Mouse (Mus musculus) right cerebral cortex, postnatal 14 days (tissue): Measurements from ENCODE around the gene Dcst1.

Source experiments
- DNase-seq: peaks from one replicate; pipeline ENCODE4 v3.0.0; 2022

The Dcst1 gene

GRCm38 (mm10) chr3:89365153-89365485 lies at the start of gene Dcst1:
Dcst1 (minus strand) TSS chr3:89365253.
- no peak for DNase-seq

- peak; percentile 95 for DNase-seq
Measured at GRCm38 (mm10) chr3:89411490-89412393, 46.7 kb upstream of the Dcst1 start, which contains the start of gene Flad1. Flad1 (minus strand) TSS chr3:89411870.

GRCm38 (mm10) chr3:89410864-89411263 lies 45.8 kb upstream of the Dcst1 start:
- no peak for DNase-seq

GRCm38 (mm10) chr3:89409701-89410100 lies 44.6 kb upstream of the Dcst1 start:
- no peak for DNase-seq

- no peak for DNase-seq
Measured at GRCm38 (mm10) chr3:89408448-89408847, 43.4 kb upstream of the Dcst1 start.

- DNase-seq: no peak
Measured at GRCm38 (mm10) chr3:89406887-89407286, 41.8 kb upstream of the Dcst1 start.

- DNase-seq: no peak
Measured at GRCm38 (mm10) chr3:89402693-89403092, 37.6 kb upstream of the Dcst1 start, which contains the start of gene Lenep. Lenep (minus strand) TSS chr3:89402793.

- DNase-seq: no peak
Measured at GRCm38 (mm10) chr3:89401329-89401728, 36.3 kb upstream of the Dcst1 start.

- DNase-seq: no peak
Measured at GRCm38 (mm10) chr3:89396654-89397005, 31.6 kb upstream of the Dcst1 start.

GRCm38 (mm10) chr3:89395806-89396653 lies 31.0 kb upstream of the Dcst1 start:
- peak; percentile 54 for DNase-seq

- no peak for DNase-seq
Measured at GRCm38 (mm10) chr3:89395419-89395805, 30.4 kb upstream of the Dcst1 start.

- peak; percentile 63 for DNase-seq
Measured at GRCm38 (mm10) chr3:89394894-89395256, 29.8 kb upstream of the Dcst1 start.

- peak; percentile 60 for DNase-seq
Measured at GRCm38 (mm10) chr3:89394006-89394893, 29.2 kb upstream of the Dcst1 start, which contains the start of gene Zbtb7b. Zbtb7b (minus strand) TSS chr3:89394776.

- peak; percentile 95 for DNase-seq
Measured at GRCm38 (mm10) chr3:89393605-89394004, 28.6 kb upstream of the Dcst1 start.

- DNase-seq: no peak
Measured at GRCm38 (mm10) chr3:89392871-89393311, 27.8 kb upstream of the Dcst1 start.

GRCm38 (mm10) chr3:89391663-89392511 lies 26.8 kb upstream of the Dcst1 start:
- no peak for DNase-seq

- no peak for DNase-seq
Measured at GRCm38 (mm10) chr3:89390699-89391662, 25.9 kb upstream of the Dcst1 start.

GRCm38 (mm10) chr3:89390111-89390515 lies 25.1 kb upstream of the Dcst1 start:
- DNase-seq: no peak

GRCm38 (mm10) chr3:89388901-89389740 lies 24.1 kb upstream of the Dcst1 start:
- no peak for DNase-seq
